ENCODE assay signal across 20 mouse cellular contexts in the genomic region with DNA sequence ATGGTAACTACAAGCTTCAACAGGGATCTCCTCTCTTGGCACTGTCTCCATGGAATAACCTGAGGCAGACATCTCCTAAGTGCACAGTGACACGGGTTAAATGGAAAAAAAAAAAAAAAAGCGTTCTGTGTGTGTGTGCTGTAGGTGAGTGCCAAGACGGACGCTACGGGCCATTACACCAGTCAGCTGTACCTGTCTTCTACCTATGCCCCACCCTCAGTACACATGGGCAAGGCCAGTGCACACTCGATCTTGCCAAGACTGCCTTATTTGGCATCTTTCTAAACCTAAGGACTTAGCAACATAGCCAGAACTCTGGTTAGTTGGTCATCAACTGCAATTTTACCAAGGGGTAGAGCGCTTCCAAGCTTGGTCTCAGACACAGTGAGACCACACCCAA.
"Had no signal": no experiment of that assay in that cellular context is flagged by ENCODE, and none has a peak within 500 bp of the region (broad histone marks: within the 10 kb centered on the region; RNA-seq: fewer than 3 reads in every experiment).

No protein-coding gene starts in this region.

- H3K36me3 ChIP-seq: limb, embryonic 12.5 days; limb, embryonic 15.5 days; liver, embryonic 13.5 days; neural tube, embryonic 12.5 days; neural tube, embryonic 15.5 days had no signal

- DNase-seq: kidney, adult 2 months; kidney, postnatal 25 days; layer of hippocampus, postnatal 36 days; left cerebral cortex, postnatal 4 days; liver, embryonic 13.5 days; lung, embryonic 14.5 days; midbrain, embryonic 14.5 days; right cerebral cortex, adult 18-20 months; right cerebral cortex, postnatal 14 days; right cerebral cortex, postnatal 4 days; thymus, adult 2 months; thymus, postnatal 36 days had no signal

- H3K9me3 ChIP-seq: limb, embryonic 12.5 days; limb, embryonic 15.5 days; liver, embryonic 13.5 days; neural tube, embryonic 12.5 days; neural tube, embryonic 15.5 days had no signal

- ATAC-seq: hindbrain, postnatal 0 days; inflammation-experienced regulatory T-cells, adult 6 months had no signal

- H3K4me1 ChIP-seq: limb, embryonic 15.5 days; neural tube, embryonic 15.5 days had no signal

- H3K4me3 ChIP-seq: limb, embryonic 12.5 days; limb, embryonic 15.5 days; liver, embryonic 13.5 days; neural tube, embryonic 12.5 days; neural tube, embryonic 15.5 days had no signal

- H3K27ac ChIP-seq: hindbrain, postnatal 0 days; kidney, postnatal 0 days; limb, embryonic 12.5 days; limb, embryonic 15.5 days; liver, embryonic 13.5 days; neural tube, embryonic 12.5 days; neural tube, embryonic 15.5 days had no signal

- H3K4me2 ChIP-seq: limb, embryonic 12.5 days; limb, embryonic 15.5 days; liver, embryonic 13.5 days; lung, embryonic 14.5 days; midbrain, embryonic 11.5 days; neural tube, embryonic 12.5 days; neural tube, embryonic 15.5 days had no signal

- H3K27me3 ChIP-seq: limb, embryonic 12.5 days; limb, embryonic 15.5 days; liver, embryonic 13.5 days; neural tube, embryonic 12.5 days; neural tube, embryonic 15.5 days had no signal

- H3K9ac ChIP-seq: limb, embryonic 12.5 days; limb, embryonic 15.5 days; liver, embryonic 13.5 days; lung, embryonic 14.5 days; neural tube, embryonic 12.5 days; neural tube, embryonic 15.5 days had no signal
